Mouse (Mus musculus) MEL (cell line): ENCODE measurements around the gene Dpy19l3. TPM values are rescaled to one million over a fixed set of nuclear protein-coding genes. Genes with fewer than 3 reads are reported as not detected.

Experiments
- DNase-seq: peaks from one replicate; pipeline ENCODE4 v3.0.0; 2011; ENCODE audit warnings: low read depth, low spot score
- H3K27ac ChIP-seq: 2 replicates; pipeline ENCODE4 v1.5.1; 2012; ENCODE audit warnings: low read depth, mild to moderate bottlenecking, control low read depth, low read length, moderate library complexity; ENCODE audit not compliant: control insufficient read depth
- H3K27me3 ChIP-seq, 2 experiments: fragments of 150-350 bp in 1 of 2; sonication (generic) in 1 of 2; 2 replicates each; pipeline ENCODE4 v1.6.1; 2012; ENCODE audit warnings: low read length in 2 of 2, mild to moderate bottlenecking in 2 of 2, improper control_type of control experiment in 1 of 2, moderate library complexity in 1 of 2; ENCODE audit not compliant: insufficient read depth in 2 of 2, control insufficient read depth in 1 of 2
- H3K36me3 ChIP-seq, 2 experiments: 2 replicates each; pipeline ENCODE4 v1.6.1; 2012 to 2014; ENCODE audit warnings: low read length in 2 of 2, improper control_type of control experiment in 1 of 2, inconsistent platforms in 1 of 2, mild to moderate bottlenecking in 1 of 2; ENCODE audit not compliant: insufficient read depth in 2 of 2, control insufficient read depth in 1 of 2
- H3K4me1 ChIP-seq, 2 experiments: fragments of 150-350 bp in 1 of 2; sonication (generic) in 1 of 2; 2 replicates each; pipeline ENCODE4 v1.6.1; 2012; ENCODE audit warnings: low read length in 2 of 2, improper control_type of control experiment in 1 of 2, mild to moderate bottlenecking in 1 of 2; ENCODE audit not compliant: insufficient read depth in 2 of 2, control insufficient read depth in 1 of 2
- H3K4me3 ChIP-seq, 2 experiments: fragments of 150-350 bp in 1 of 2; sonication (generic) in 1 of 2; 2 replicates each; pipeline ENCODE4 v1.5.1; 2012; ENCODE audit warnings: low read depth in 2 of 2, low read length in 2 of 2, mild to moderate bottlenecking in 2 of 2, moderate library complexity in 2 of 2, control low read depth in 1 of 2, improper control_type of control experiment in 1 of 2; ENCODE audit not compliant: control insufficient read depth in 1 of 2, insufficient read depth in 1 of 2
- H3K79me2 ChIP-seq: 2 replicates; pipeline ENCODE4 v1.6.1; 2012; ENCODE audit warnings: mild to moderate bottlenecking, low read length, moderate library complexity; ENCODE audit not compliant: control insufficient read depth, poor library complexity, insufficient read depth
- H3K9ac ChIP-seq: 2 replicates; pipeline ENCODE4 v1.6.1; 2012; ENCODE audit warnings: low read depth, mild to moderate bottlenecking, control low read depth, low read length, moderate library complexity; ENCODE audit not compliant: control insufficient read depth, poor library complexity, severe bottlenecking
- H3K9me3 ChIP-seq: fragments of 150-350 bp; sonication (generic); replicated peaks from 2 replicates; pipeline ENCODE4 v1.6.1; 2012; ENCODE audit warnings: mild to moderate bottlenecking, low read length, improper control_type of control experiment, moderate library complexity; ENCODE audit not compliant: insufficient read depth
- CHD2 ChIP-seq: IDR thresholded peaks from 2 replicates; pipeline ENCODE4 v1.6.1; 2011; ENCODE audit warnings: low read length, improper control_type of control experiment
- CTCF ChIP-seq, 3 experiments: IDR thresholded peaks in 2 of 3; conservative IDR thresholded peaks in 1 of 3; 2 replicates each; pipeline ENCODE4 v1.5.1; 2011 to 2012; ENCODE audit warnings: low read length in 3 of 3, low read depth in 2 of 3, mild to moderate bottlenecking in 2 of 3, improper control_type of control experiment in 1 of 3, inconsistent platforms in 1 of 3, mixed read lengths in 1 of 3, moderate library complexity in 1 of 3; ENCODE audit not compliant: control insufficient read depth in 1 of 3, insufficient read depth in 1 of 3, poor library complexity in 1 of 3, severe bottlenecking in 1 of 3
- E2F4 ChIP-seq: IDR thresholded peaks from 2 replicates; pipeline ENCODE4 v1.6.1; 2011; ENCODE audit warnings: low read depth, low read length, improper control_type of control experiment, borderline replicate concordance
- GABPA ChIP-seq: IDR thresholded peaks from 2 replicates; pipeline ENCODE4 v1.6.1; 2012; ENCODE audit warnings: low read depth, mild to moderate bottlenecking, inconsistent platforms, low read length, improper control_type of control experiment, moderate library complexity
- GATA1 ChIP-seq: IDR thresholded peaks from 2 replicates; pipeline ENCODE4 v1.6.1; 2011; ENCODE audit warnings: low read depth, low read length, improper control_type of control experiment
- MEF2A ChIP-seq: IDR thresholded peaks from 2 replicates; pipeline ENCODE4 v1.6.1; 2014; ENCODE audit warnings: low read depth, mild to moderate bottlenecking, inconsistent platforms, low read length, improper control_type of control experiment; ENCODE audit not compliant: poor library complexity, insufficient replicate concordance, severe bottlenecking; ENCODE audit errors: extremely low read depth
- MXI1 ChIP-seq: IDR thresholded peaks from 2 replicates; pipeline ENCODE4 v1.6.1; 2011; ENCODE audit warnings: mild to moderate bottlenecking, low read depth, low read length, improper control_type of control experiment
- MYC ChIP-seq: IDR thresholded peaks from 2 replicates; pipeline ENCODE4 v1.6.1; 2011; ENCODE audit warnings: low read depth, mild to moderate bottlenecking, low read length, improper control_type of control experiment, moderate library complexity
- NELFE ChIP-seq: IDR thresholded peaks from 2 replicates; pipeline ENCODE4 v1.6.1; 2011; ENCODE audit warnings: low read depth, low read length, improper control_type of control experiment
- NRF1 ChIP-seq: IDR thresholded peaks from 2 replicates; pipeline ENCODE4 v1.6.1; 2014; ENCODE audit warnings: low read depth, mild to moderate bottlenecking, inconsistent platforms, low read length, improper control_type of control experiment, moderate library complexity; ENCODE audit not compliant: poor library complexity, insufficient read depth, severe bottlenecking
- POLR2A ChIP-seq, 2 experiments: IDR thresholded peaks; 2 replicates each; pipeline ENCODE4 v1.6.1; 2011 to 2012; ENCODE audit warnings: low read length in 2 of 2, mild to moderate bottlenecking in 2 of 2, control low read depth in 1 of 2, improper control_type of control experiment in 1 of 2, low read depth in 1 of 2, moderate library complexity in 1 of 2; ENCODE audit not compliant: control insufficient read depth in 1 of 2, insufficient read depth in 1 of 2, poor library complexity in 1 of 2
- RAD21 ChIP-seq: IDR thresholded peaks from 2 replicates; pipeline ENCODE4 v1.6.1; 2011; ENCODE audit warnings: mild to moderate bottlenecking, low read depth, low read length, improper control_type of control experiment
- SIN3A ChIP-seq: IDR thresholded peaks from 2 replicates; pipeline ENCODE4 v1.6.1; 2012; ENCODE audit warnings: low read length, improper control_type of control experiment, inconsistent platforms
- TCF12 ChIP-seq: IDR thresholded peaks from 2 replicates; pipeline ENCODE4 v1.6.1; 2014; ENCODE audit warnings: low read depth, mild to moderate bottlenecking, inconsistent platforms, low read length, improper control_type of control experiment, moderate library complexity
- UBTF ChIP-seq: IDR thresholded peaks from 2 replicates; pipeline ENCODE4 v1.6.1; 2012; ENCODE audit warnings: low read depth, mild to moderate bottlenecking, inconsistent platforms, low read length, improper control_type of control experiment, moderate library complexity, borderline replicate concordance; ENCODE audit not compliant: insufficient read depth
- USF2 ChIP-seq, 2 experiments: IDR thresholded peaks; 2 replicates each; pipeline ENCODE4 v1.6.1; 2011 to 2012; ENCODE audit warnings: improper control_type of control experiment in 2 of 2, low read length in 2 of 2, borderline replicate concordance in 1 of 2, inconsistent platforms in 1 of 2, low read depth in 1 of 2, mild to moderate bottlenecking in 1 of 2; ENCODE audit not compliant: insufficient read depth in 1 of 2
- ZKSCAN1 ChIP-seq: IDR thresholded peaks from 2 replicates; pipeline ENCODE4 v1.6.1; 2012; ENCODE audit warnings: low read depth, mild to moderate bottlenecking, inconsistent platforms, low read length, improper control_type of control experiment, moderate library complexity
- ZMIZ1 ChIP-seq: IDR thresholded peaks from 2 replicates; pipeline ENCODE4 v1.6.1; 2012; ENCODE audit warnings: low read depth, mild to moderate bottlenecking, inconsistent platforms, low read length, improper control_type of control experiment, moderate library complexity
- polyA plus RNA-seq, 2 experiments: library from polyadenylated mRNA; stranded (reverse) in 1 of 2; unstranded in 1 of 2; fragments of >175 nt in 1 of 2; fragments of >200 nt in 1 of 2; gene quantifications; 2 replicates each; pipeline versions ENCODE4 v1.2.1 to v1.2.4; 2012; ENCODE audit warnings: low replicate concordance in 2 of 2, low read depth in 1 of 2; ENCODE audit not compliant: insufficient read length in 2 of 2, insufficient read depth in 1 of 2, missing spikeins in 1 of 2
- total RNA-seq: library from RNA; depleted of rRNA; stranded (reverse); fragments of 300-350 nt; gene quantifications from 2 replicates; pipeline ENCODE4 v1.2.3, GENCODE M21; 2012

Dpy19l3 gene
- total and polyA plus RNA-seq, 3 experiments: 7.4 to 9.9 TPM; not detected in 1

GRCm38 (mm10) chr7:35723035-35723434 lies 31.2 kb downstream of the Dpy19l3 start (continued):
- TF ChIP-seq NRF1 (no peak), TCF12 (no peak), MXI1 (no peak), MYC (no peak), ZKSCAN1 (no peak), CHD2 (no peak), NELFE (no peak), CTCF (IDR thresholded peaks at IDR 0.05 in 2 of 3, conservative IDR thresholded peaks at IDR 0.05 in 1 of 3; ENCODE audit: control insufficient read depth in 1 of 3, insufficient read depth in 1 of 3, low read depth in 2 of 3, low read length in 3 of 3, poor library complexity in 1 of 3, severe bottlenecking in 1 of 3) (peak; percentile 40 to 52 (median 43))

GRCm38 (mm10) chr7:35718421-35719178 lies 35.7 kb downstream of the Dpy19l3 start:
- no peaks in the 10 kb centered on the region for H3K79me2 ChIP-seq
- H3K9ac ChIP-seq: no peak overlapping the region
- no peak overlapping the region for H3K4me3 ChIP-seq
- H3K27ac ChIP-seq: no peak overlapping the region
- no peaks in the 10 kb centered on the region for H3K27me3 ChIP-seq
- H3K36me3 ChIP-seq: no peaks in the 10 kb centered on the region
- TF ChIP-seq CTCF (IDR thresholded peaks at IDR 0.05 in 2 of 3, conservative IDR thresholded peaks at IDR 0.05 in 1 of 3; ENCODE audit: control insufficient read depth in 1 of 3, insufficient read depth in 1 of 3, low read depth in 2 of 3, low read length in 3 of 3, poor library complexity in 1 of 3, severe bottlenecking in 1 of 3) (peak; percentile 46 to 51 (median 46)), TCF12 (no peak)
- no peaks in the 10 kb centered on the region for H3K9me3 ChIP-seq
- H3K4me1 ChIP-seq: no peaks in the 10 kb centered on the region
- DNase-seq: peak; percentile 30

- Histone ChIP-seq H3K9ac (no peak overlapping the region), H3K4me3 (no peak overlapping the region), H3K27ac (no peak overlapping the region), H3K36me3 (peaks cover 0 to 2% of the 10 kb centered on the region in 2 experiments; a peak in 1 of 4 replicates), H3K79me2 (no peaks in the 10 kb centered on the region), H3K9me3 (no peaks in the 10 kb centered on the region), H3K4me1 (no peaks in the 10 kb centered on the region), H3K27me3 (no peaks in the 10 kb centered on the region)
- TF ChIP-seq GATA1 (no peak), MEF2A (no peak), CTCF (IDR thresholded peaks at IDR 0.05 in 2 of 3, conservative IDR thresholded peaks at IDR 0.05 in 1 of 3; ENCODE audit: control insufficient read depth in 1 of 3, insufficient read depth in 1 of 3, low read depth in 2 of 3, low read length in 3 of 3, poor library complexity in 1 of 3, severe bottlenecking in 1 of 3) (no peak), SIN3A (no peak), POLR2A (IDR thresholded peaks at IDR 0.05; ENCODE audit: control insufficient read depth in 1 of 2, insufficient read depth in 1 of 2, low read depth in 1 of 2, low read length in 2 of 2, poor library complexity in 1 of 2) (no peak), NELFE (no peak), CHD2 (no peak), E2F4 (no peak), TCF12 (no peak), UBTF (no peak), RAD21 (no peak), NRF1 (no peak), ZMIZ1 (no peak), USF2 (IDR thresholded peaks at IDR 0.05; ENCODE audit: borderline replicate concordance in 1 of 2, insufficient read depth in 1 of 2, low read depth in 1 of 2, low read length in 2 of 2) (no peak), GABPA (no peak)
- DNase-seq: peak; percentile 61
These were observed 43.9 kb downstream of the Dpy19l3 start for GRCm38 (mm10) chr7:35710366-35710765.
